Mouse (Mus musculus): ENCODE measurements around the gene Ms4a3.

Gene Ms4a3

DNA sequence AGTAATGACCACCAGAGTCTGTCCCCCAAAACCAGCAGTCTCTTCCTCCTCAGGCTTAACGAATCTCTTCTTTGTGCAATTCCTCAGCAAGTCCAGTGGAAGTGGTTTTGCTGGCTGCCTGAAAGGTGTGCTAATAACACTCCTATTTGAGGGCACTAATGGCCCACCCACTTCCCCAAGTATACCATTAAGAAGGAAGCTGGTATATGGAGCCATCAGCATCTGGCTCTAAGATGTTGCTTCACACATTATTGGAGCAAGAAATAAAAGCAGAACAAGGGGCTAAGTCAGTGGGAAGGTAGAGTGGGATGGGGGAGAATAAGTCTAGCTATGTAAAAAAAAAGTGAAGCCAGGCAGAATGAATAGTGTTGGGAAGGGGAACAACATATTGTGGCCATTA, at the start of gene Ms4a3:
TSS of gene Ms4a3 (minus strand) at position 120 of the 400 bp plus-strand sequence.
- DNase-seq (ENCODE audit: low spot score in 2 of 2), result no peak

DNA sequence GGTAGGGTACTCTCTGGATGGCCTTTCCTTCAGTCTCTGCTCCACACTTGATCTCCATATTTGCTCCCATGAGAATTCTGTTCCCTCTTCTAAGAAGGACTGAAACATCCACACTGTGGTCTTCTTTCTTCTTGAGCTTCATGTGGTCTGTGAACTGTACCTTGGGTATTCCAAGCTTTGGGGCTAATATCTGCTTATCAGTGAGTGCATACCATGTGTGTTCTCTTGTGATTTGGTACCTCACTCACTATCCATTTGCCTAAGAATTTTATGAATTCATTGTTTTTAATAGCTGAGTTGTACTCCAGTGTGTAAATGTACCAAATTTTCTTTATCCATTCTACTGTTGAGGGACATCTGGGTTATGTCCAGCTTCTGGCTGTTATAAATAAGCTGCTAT, 20.9 kb upstream of the Ms4a3 start:
- DNase-seq (ENCODE audit: low spot score in 2 of 2), result no peak

DNA sequence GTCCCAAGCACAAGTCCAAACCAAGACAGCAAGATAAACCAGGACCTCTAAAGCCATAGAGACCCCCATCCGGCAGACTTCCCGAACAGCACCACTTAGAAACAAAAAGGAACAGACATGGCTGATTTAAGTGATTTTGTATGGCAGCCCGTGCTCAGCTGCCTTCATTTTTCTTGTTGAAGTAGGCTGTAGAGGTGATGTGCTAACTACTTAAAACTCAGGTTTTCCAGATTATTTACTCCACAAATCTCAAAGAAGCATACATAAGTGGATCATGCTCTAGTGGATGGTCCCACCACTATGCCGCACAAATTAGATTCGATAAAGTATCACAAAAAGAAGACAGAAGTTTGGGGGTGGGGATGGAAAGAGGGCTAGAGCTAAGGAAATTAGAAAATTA, 19.8 kb upstream of the Ms4a3 start, which contains the start of gene Oosp2:
TSS of gene Oosp2 (minus strand) at position 101 of the 400 bp plus-strand sequence.
- DNase-seq (ENCODE audit: low spot score in 2 of 2), result no peak

DNA sequence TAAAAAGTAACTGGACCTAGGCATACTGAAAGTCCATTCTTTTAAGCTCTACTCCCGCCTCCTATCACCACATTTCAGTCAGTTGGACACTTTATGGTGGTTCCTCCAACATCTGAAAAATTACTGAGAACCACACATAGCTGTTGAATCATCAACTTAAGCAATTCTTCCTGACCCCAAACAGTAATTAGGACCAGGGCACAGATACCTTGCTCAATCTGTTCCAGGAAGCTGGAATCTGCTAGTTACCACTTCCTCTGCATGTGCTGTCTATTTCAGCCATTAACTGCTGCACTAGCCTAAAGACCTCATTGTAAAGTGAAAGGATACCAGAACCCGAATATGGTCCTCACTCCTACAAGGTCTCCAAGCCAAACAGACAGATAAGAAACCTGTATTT, 18.5 kb upstream of the Ms4a3 start:
- no peak for DNase-seq (ENCODE audit: low spot score in 2 of 2)

DNA sequence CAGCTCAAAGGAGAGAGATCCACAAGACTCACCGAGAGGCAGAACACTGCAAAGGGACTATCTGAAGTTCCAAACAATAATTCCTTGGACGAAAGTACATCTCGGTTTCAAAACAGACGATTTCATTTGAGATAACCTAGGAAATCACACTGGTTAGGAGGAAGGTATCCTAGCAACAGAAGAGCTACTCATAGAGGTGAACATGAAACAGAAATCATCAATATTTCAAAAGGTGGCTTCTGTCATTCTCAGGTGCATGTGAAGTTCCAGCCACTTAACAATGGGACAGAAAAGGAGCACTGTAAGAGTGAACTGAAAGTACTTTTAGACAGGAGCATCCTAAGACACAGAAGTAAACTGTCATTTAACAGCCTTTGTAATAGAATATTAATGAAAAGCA, 8.9 kb upstream of the Ms4a3 start:
- no peak for DNase-seq (ENCODE audit: low spot score in 2 of 2)

DNA sequence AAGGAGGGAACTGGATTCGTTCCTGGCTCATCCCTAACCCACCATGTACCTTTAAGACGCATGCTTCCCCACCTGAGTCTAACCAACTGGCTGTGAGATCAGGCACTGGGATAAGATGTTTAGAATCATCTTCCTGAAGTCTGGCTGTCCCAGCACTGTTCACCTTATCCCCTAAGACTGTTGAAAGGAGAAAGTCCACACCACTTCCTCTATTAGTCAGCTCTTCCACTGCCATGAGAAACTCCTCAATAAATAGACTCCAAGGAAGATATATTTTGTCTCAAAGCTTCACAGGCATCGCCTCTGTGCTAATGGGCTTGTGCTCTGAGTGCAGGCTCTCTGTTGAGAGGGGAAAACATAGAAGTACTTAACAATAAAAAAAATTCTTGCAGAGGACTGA, 5.5 kb upstream of the Ms4a3 start:
- no peak for DNase-seq (ENCODE audit: low spot score in 2 of 2)

DNA sequence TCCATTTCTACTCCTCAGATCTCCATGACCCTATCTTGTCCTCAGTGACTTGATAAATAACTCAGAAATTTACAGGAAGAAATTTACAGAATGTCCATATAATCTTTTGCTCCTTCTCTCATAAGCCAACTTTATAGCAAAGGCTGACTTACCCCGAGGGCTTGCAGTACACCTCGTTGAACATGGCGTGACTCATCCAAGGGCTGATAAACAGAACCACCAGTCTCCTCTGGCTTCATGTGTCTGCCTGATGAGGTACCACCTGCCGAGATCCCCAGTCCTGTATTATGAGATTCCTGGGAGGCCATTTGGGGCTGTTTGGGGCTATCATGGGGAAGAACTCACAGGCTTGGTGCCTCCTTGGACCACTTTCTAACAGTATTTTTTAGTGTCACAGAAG, 1.6 kb downstream of the Ms4a3 start:
- DNase-seq (ENCODE audit: low spot score in 2 of 2), result no peak

DNA sequence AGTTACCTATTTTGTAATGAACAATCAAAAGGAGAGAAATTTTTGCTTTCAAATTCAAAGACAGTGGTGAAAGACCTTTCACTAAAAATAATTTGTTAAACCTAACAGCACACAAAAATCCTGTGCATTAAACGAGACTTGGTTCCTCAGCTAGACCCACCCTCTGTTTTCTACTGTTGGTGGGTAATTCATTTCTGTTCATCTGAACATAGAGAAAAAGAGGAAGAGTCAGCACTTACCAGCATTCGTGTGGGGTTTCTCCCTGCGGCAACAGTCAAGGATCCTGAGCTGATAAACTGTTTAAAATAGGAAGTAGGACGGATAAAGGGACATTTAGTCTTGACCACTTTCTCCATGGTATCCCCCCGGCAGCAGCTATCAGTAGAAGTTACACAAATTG, 5.1 kb downstream of the Ms4a3 start:
- DNase-seq (ENCODE audit: low spot score in 2 of 2), result no peak

DNA sequence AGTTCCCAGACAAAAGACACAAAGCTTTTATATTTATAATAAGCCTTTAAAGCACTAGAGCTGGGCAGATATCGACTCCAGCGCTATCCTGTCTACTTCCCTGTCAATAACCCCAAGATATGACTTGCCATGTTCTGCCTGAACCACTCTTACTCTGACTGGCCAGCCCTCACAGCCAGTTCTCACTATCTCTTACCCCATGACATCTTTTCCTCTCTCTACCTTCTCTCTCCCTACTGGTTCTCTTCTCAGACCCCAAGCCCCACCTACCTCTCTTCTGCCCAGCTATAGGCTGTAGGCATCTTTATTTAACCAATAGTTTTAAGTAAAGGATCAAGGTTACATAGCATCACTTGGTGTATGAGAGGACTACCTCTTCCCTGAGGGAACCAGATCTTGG, 6.3 kb downstream of the Ms4a3 start:
- no peak for DNase-seq (ENCODE audit: low spot score in 2 of 2)

DNA sequence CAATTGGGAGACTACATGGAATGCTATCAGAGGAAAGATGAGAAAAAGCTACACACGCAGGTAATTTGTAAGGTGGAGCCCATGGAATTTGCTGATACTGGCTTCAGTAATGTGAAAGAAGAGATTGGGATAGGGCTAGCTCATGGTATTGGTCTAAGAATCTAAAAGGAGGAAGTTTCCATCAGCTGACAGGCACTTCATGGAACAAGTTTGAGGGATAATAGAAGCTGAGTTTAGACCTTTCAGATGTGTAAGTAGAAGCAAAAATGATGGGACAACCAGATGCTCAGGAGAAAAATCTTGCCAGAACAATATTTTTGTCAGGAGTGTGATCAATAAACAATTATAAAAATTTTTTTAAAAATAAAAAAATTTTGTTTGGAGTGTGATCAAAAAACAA, 6.9 kb downstream of the Ms4a3 start:
- DNase-seq (ENCODE audit: low spot score in 2 of 2), result no peak

DNA sequence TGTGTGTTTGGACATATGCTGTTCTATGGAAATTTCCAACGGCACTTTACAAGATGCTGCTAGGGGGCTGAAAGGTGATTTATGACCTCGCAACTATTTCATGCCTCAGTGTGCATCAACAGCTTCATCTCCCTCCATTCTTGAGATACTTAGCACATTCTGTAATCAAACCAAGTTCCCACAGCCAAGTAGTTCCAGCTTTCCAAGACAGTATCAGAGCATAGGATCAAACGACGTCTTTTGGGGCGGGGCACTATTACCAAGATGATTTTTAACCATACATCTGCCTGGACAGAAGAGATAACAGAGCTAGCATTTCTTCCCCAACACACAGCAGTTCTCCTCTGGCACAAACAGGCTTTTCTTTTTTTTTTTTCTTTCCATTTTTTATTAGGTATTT, 15.4 kb downstream of the Ms4a3 start:
- DNase-seq (ENCODE audit: low spot score in 2 of 2), result no peak

DNA sequence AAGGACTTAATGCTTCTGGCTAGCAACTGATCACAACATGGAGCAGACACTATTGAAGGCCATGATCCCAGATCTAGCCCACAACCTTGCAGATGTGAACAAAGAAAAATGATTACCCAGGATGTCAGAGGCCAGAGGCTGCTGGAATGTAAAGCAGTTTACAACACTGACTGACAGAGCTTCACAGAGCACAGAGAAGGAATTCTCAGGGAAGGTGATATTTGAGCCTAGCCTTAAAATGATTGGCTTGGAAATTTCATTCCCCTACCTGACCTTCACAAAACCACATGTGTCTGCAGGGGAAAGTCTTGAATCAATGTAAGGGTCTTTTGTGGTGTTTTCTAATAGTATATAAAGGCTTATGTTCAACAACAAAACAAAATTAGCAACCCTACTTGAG, 15.9 kb downstream of the Ms4a3 start:
- DNase-seq (ENCODE audit: low spot score in 2 of 2), result no peak

DNA sequence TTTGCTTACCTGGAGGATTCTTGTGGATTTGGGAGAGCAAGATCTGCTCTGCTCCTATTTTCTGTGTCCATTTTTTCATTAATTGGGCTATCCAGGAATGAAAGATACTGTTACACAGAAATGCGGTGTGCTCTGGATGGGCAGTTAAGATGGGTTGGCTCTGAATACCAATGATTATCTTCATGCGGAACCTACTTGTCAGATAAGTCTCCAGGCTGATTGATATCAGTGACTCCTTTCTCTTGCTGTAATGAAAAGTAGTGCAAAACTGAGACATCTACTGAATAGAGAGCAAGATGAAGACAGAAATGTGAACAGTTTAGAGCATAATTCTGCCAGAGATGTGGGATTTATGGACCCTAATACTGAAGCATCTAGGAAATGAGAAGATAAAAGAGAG, 17.1 kb downstream of the Ms4a3 start, which contains the start of gene Ms4a2:
TSS of gene Ms4a2 (minus strand) at position 169 of the 400 bp plus-strand sequence.
- DNase-seq (ENCODE audit: low spot score in 2 of 2), result no peak

DNA sequence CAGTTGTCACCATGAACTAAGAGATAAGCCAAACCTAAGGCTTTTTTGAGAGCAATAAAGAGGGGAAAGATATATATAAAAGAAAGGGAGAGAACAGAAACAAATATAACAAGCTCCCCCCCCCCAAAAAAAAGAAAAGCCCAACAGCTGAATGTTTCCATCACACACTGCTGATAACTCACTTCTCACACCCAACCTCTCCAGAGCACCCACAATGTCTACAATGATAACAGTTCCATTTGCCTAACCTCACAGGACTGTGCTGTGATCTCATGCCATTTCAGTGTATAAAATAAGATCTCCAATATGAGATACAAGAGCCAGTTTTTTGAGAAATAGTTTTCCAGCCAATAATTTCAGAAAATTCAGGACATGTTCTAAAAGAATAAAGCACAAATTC, 22.7 kb downstream of the Ms4a3 start:
- no peak for DNase-seq (ENCODE audit: low spot score in 2 of 2)

DNA sequence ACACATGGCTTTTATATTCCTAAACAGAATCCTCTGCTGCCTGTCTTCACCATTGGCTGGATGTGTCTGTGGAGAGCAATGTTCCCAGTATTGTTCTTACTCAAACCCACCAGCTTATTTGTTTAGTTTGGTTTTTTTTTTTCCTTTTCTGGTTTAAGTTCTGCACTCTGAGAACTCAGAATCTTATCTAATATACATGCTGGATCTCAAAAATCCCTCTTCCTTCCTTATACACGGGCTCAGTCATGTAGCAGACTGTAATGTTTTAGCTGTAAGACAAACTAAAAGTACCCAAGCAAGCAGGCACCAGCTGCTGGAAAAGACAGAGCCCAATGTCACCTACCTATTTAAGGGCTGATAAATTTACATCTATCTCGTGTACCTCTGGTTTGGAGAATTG, 25.8 kb downstream of the Ms4a3 start:
- DNase-seq (ENCODE audit: low spot score in 2 of 2), result no peak

DNA sequence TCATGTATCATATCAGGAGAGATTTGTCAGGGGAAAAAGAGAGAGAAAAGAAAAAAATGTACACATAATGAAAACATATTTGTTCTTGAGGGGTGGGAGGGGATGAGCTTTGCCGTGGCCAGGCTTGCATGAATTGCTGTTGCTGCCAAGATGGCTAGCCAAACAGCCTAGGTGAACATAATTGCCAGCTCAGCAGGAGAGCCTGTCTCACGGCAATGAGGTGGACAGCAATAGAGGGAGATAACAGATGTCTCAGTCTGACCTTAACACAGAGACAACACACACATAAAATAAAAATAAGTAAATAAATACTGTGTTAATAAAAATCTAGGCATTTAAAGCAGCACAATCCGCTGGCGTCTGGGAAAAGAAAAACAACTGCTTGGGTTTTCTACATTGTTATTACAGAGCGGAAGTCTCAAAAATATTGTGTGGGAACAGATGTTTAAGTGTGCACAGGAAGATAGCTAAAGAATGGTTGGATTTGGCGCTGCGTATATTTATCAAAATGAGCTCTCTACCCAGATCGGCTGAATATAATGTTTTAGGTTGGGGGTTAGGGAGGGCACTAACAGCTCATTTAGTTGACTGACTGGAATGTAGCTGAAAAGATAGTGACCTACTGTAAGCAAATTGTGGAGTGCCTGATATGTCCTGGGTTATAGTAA, 26.7 kb downstream of the Ms4a3 start:
- DNase-seq (ENCODE audit: low spot score in 2 of 2), result no peak

DNA sequence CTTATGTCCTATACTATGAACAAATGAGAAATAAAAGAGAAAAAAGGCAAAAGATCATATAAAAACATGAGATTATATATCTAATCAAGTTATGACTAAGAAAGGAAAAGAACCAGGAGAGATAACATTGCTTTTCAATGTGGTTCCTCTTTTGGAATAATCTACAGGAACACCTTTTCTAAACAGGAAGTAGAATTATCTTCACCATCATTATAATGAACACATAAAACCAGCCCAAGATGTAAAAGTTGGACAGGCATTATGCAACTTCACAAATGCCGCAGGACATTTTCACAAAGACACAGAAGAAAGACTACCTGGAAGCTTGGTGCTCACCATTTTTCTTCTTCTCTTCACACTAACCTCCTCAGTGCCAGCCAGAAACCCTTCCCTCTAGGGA, 27.6 kb downstream of the Ms4a3 start:
- no peak for DNase-seq (ENCODE audit: low spot score in 2 of 2)

DNA sequence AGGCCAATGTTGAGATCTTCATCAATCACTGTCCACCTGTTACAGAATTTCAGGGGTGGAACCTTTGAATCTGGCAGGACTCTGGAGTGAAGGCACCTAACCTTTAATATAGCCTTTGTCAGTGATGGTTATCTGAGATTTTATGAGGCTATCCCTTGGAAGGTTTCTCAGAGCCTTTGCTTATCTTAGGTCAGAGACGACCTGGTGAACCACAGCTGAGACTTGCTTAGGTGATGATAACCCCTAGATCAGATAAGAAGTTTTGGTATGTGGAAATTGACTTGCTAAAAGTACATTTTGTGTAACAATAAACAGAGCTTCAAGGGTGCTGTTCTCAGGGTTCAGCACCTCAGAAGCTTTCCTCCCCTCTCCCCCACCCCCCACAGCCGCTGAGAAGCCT, 28.4 kb downstream of the Ms4a3 start:
- DNase-seq (ENCODE audit: low spot score in 2 of 2), result no peak

DNA sequence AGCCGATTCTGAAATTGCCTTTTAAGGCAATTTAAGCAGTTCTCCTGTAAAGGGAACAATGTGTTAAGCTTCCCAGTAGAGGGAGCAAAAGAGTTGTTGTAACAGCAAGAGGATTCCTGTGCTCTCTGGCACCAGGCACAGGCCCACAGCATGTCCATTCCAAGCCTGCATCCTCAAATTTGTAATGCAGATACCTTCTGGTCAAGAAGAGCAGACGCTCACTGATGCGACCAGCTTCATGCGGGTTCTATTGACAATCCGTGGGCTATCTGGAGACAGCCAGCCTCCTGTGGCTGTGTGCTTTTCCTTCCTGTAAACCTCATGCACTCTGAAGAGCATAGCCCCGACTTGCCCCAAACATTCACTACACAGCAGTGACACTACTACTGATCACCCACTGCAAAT, 29.1 kb downstream of the Ms4a3 start:
- DNase-seq (ENCODE audit: low spot score in 2 of 2), result no peak

DNA sequence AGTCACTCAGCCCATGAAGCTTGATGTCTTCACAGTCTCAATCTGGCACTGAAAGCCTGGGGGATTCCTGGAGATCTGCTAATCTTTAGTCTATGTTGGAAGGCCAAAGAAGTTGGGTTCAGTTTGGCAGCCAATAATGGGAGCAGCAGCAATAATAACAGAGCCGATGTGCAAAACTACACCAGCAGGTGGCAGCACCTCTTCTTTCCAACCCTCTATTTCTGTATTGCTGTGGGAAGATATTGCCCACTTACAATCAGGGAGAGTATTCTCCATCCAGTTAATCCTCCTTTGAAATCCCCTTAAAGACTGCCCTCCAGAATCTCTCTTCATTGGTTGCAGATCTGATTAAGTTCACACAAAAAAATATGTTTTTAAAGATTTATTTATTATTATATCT, 32.5 kb downstream of the Ms4a3 start:
- peak in 1 of 2 experiments; percentile 16 for DNase-seq (ENCODE audit: low spot score in 2 of 2)

DNA sequence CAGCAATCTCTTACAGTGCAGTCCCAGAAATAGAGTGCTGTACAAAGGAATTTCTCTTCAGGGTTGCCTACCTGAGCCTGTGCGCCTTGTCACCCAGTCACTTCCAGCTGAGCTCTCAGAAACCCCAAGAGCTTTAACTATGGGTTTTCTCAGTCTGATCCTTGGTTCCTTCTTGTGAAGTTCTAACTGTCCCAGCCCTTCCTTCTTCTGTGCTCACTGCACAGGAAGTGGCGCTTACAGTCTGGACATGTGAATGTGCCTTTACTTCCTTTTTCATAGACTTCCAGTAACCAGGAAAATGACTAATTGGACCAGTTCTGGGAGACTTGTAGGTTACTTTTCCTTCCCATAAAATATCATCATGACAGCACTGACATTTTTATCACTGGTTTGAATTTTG, 36.0 kb downstream of the Ms4a3 start, which contains the start of gene Ms4a6d:
TSS of gene Ms4a6d (minus strand) at position 247 of the 400 bp plus-strand sequence.
- DNase-seq (ENCODE audit: low spot score in 2 of 2), result no peak

DNA sequence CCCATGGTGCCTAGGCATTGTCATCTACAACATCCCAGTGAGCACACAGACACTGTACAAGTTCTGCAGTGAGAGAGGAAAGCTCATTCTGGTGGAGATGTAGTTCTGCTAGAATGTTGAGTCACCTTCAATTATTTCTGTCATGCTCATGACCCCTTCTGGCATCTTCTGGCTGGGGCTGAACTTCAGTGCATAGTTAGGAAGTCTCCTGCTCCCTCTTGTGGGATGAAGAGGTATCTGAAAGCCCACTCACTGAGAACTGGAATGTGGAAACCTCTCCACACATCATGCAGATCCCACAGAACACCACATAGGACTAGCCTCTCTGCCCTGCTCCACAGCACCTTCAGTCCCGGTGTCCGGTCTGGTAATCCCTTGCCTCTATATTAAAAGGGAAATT, 38.6 kb downstream of the Ms4a3 start:
- DNase-seq (ENCODE audit: low spot score in 2 of 2), result no peak

DNA sequence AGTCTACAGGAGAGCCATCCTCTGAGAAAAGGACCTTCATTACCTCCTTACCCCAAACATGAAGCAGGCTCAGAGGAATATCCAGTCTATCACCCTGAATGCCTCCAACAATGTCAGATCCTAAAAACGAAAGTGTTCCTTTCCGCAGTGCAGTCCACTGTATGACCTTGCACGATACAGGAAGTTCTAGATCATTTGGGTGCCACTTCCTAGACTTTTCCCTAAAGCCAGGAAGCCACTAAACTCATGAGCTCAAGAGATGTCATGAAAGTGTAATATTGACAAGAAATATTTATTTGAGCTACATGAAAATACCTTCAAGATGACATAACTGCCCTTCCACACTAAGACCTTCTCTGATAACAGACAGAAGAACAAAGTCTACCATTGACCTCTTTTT, 39.3 kb downstream of the Ms4a3 start:
- no peak for DNase-seq (ENCODE audit: low spot score in 2 of 2)

DNA sequence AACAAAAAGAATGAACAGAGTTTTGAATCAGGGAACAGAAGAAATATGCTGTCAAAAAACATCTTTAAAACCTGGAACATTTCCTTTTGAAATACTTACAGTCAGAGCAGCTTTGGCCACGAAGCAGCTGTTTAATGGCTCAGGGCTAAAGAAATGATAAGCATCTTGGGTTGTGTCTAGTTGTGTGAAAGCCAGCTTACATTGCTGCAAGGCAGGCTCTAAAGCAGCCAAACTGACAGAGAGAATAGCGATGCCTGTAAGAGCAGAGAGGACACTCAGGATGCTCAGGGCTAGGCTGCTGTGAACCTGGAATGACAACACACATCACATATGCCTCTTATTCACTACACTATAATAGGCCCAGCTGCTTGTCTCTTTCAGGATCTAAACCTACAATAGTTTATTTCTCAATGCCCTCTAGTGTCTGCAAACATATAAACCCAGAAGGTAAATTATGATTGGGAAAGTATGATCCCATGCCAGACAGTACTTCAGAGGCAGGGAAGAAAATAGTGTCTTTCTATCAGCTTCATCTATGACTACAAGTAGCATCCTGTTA, 50.7 kb downstream of the Ms4a3 start:
- no peak for DNase-seq (ENCODE audit: low spot score in 2 of 2)

Measured in urinary bladder, adult 18-20 months (tissue).